Mouse (Mus musculus): ENCODE results near the gene Shcbp1l.

Shcbp1l gene

GRCm38 (mm10) chr1:153486767-153487499 is 62.0 kb downstream of the Shcbp1l start:
- peak; percentile 57 for DNase-seq (ENCODE audit: low spot score)

- DNase-seq (ENCODE audit: low spot score), result peak; percentile 93
Measured at GRCm38 (mm10) chr1:153487500-153487879, 62.5 kb downstream of the Shcbp1l start, which contains the start of gene Dhx9. TSS of gene Dhx9 (minus strand) at chr1:153487660.

- no peak for DNase-seq (ENCODE audit: low spot score)
Measured at GRCm38 (mm10) chr1:153489132-153489531, 64.2 kb downstream of the Shcbp1l start.

DNA sequence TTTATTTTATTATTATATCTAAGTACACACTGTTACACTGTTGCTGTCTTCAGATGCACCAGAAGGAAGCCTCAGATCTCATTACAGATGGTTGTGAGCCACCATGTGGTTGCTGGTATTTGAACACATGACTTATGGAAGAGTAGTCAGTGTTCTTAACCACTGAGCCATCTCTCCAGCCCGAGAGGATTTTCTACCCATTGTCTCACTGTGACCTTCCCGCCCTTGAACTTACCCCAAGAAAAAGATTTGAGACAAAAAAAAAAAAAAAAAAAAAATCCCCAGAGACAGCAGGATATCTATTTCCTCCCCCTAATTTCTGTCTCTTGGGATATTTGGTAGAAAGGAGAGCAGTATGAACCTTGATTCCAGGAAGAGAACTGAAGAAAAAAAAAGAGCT is 64.6 kb downstream of the Shcbp1l start:
- no peak for DNase-seq (ENCODE audit: low spot score)

- no peak for DNase-seq (ENCODE audit: low spot score)
Measured at GRCm38 (mm10) chr1:153489963-153490362, 65.0 kb downstream of the Shcbp1l start.

GRCm38 (mm10) chr1:153491345-153491744 is 66.4 kb downstream of the Shcbp1l start:
- no peak for DNase-seq (ENCODE audit: low spot score)

- DNase-seq (ENCODE audit: low spot score), result no peak
Measured at GRCm38 (mm10) chr1:153491822-153492221, 66.9 kb downstream of the Shcbp1l start.

- no peak for DNase-seq (ENCODE audit: low spot score)
Measured at GRCm38 (mm10) chr1:153493338-153493737, 68.4 kb downstream of the Shcbp1l start.

GRCm38 (mm10) chr1:153493931-153494330 is 69.0 kb downstream of the Shcbp1l start:
- DNase-seq (ENCODE audit: low spot score), result no peak

DNA sequence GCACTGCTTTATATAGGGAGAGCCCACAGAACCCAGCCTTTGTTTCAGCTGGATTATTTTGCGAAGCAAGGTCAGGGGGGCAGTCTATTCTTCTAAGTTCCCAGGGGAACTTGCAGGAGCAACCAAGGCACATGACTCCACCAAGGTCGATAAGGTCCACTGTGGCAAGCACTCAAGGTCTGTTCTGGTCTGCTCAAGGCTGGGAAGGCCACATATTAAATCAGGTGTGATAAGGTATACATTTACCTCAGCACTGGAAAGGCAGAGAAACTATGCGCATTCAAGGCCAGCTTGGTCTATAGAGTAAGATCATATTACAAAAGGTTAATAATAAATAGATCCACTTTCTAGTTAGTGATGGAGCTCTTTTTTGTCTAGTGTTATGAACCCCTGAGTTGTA is 71.1 kb downstream of the Shcbp1l start:
- DNase-seq (ENCODE audit: low spot score), result no peak

DNA sequence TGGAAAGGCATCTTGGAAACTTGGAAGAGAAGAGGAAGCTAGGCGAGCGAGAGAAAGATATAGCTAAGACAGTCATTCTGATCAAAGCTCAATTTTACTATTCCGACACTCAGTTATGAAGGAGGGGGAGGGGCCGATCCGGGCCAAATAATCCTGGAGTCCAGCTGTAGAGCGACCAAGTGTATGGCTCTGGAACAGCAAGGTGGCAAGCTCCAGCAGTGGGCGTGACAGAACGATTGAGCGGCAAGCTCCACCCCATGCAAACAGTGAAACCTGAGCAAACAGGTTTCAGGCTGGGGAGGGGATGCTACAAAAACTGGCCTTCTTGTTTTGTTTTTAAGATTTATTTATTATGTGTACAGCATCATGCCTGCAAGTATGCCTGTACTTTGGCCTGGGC is 75.1 kb downstream of the Shcbp1l start:
- no peak for DNase-seq (ENCODE audit: low spot score)

DNA sequence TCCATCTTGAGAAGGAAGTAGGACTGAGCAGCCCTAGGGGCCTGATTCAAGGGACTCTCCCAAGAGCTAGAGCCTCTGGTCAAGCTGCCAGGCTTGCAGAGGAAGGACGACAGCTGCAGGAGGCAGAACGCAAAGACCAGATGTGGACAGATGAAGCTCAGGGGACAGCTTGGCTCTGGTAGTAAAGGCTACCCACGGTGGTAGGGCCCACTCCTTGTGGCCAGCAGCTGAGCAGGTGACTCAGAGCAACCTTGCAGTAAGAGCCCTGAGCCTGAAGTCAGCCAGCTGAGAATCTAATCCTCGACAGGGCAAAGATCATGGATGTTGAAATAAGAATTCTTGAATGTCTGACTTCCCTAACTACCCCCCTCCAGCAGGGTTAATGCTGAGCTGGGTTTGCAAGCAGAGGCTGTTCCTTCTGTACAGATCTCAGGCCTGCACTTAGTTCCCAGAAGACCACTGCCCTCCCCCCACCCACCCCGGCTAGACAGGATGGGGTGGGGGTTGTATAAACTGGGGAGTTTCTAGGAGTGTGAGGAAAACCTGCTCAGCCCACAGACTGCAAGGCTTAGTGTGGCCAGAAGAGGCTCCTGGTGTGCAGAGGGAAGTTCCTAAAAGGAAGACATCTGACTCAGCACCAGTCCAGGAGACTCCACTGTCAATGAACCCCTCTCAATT is 76.8 kb downstream of the Shcbp1l start:
- DNase-seq (ENCODE audit: low spot score), result no peak

Data from c-Kit-positive CD71-positive TER-119-positive erythroid progenitor cells, embryonic 14.5 days (primary cell).